Mouse (Mus musculus): ENCODE measurements around the gene BC005537. TPM values are rescaled to one million over a fixed set of nuclear protein-coding genes. Genes with fewer than 3 reads are reported as not detected.
"Not testable (repeated sequence)": the region's sequence is repeated elsewhere in the genome, so short reads cannot be mapped to it uniquely, and the experiment has no call there.

BC005537 gene
- total RNA-seq, 2 experiments from 2014 or later: 42.4 to 91.9 TPM

DNA sequence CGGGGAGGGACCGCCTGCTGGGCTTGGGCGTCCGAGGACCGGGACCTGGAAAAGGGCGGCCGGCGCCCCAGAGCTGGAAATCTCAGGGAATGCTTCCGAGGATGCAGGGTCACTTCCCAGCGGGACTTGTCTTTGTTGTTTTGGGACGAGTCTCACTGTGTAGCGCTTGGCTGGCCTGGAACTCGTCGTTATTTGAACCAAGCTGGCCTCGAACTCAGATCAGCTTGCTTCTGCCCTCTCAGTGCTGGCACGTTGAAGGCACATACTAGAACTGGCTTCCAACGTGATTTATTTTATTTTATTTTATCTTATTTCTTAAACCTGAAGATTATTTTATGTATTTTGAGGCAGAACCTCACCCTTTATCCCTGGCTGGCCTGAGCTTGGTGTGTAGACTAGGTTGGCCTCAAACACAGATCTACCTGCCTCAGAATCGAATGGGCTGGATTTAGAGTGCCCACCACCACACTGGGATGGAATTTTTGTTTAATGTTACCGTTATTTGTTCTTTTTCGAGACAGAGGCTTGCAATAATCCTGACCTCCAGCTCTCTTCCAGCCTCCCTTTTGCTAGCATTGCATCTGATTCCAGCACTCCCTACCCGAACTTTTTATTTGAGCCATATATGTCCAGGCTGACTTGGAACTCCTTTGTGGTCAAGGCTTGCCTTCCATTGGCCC lies 30.8 kb downstream of the BC005537 start:
- no peak for ATAC-seq (replicated peaks; ENCODE audit: low FRiP score, low TSS enrichment, poor library complexity, severe bottlenecking)

DNA sequence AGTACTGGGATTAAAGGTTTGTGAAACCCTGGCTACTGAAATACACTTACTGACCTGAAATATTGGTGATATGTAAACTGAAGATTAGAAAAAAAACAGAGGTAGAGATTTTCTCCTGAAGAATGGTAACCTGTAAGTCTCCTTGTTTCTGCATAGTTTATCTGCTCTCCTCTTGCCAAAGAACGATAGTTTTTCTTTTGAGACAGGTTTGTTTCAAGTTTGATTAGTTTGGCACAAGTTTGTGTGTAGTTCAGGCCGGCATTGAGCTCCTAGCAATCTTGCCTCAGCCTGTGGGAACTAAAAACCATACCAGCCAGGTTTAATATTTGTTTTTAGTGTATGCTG lies 31.3 kb downstream of the BC005537 start:
- ATAC-seq (replicated peaks; ENCODE audit: low FRiP score, low TSS enrichment, poor library complexity, severe bottlenecking): no peak

DNA sequence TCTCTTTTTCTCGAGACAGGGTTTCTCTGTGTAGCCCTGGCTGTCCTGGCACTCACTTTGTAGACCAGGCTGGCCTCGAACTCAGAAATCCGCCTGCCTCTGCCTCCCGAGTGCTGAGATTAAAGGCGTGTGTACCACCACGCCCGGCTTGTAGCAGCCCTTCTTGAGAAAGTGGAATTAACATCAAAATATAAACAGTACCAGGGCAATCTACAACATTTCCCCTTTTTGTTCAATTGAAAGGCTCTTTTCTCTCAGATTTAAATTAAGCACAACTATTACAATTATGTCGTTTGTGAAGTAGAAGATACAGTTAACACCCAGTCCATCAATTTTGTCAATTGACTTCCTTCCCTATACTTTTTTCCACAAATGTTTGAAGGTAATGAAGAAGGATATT lies 36.3 kb downstream of the BC005537 start:
- ATAC-seq (replicated peaks; ENCODE audit: low FRiP score, low TSS enrichment, poor library complexity, severe bottlenecking): not testable (repeated sequence)

- no peak for ATAC-seq (replicated peaks; ENCODE audit: low FRiP score, low TSS enrichment, poor library complexity, severe bottlenecking)
These were observed 38.4 kb downstream of the BC005537 start for GRCm38 (mm10) chr13:24839831-24840230.

GRCm38 (mm10) chr13:24841702-24842101 lies 40.2 kb downstream of the BC005537 start:
- no peak for ATAC-seq (replicated peaks; ENCODE audit: low FRiP score, low TSS enrichment, poor library complexity, severe bottlenecking)

DNA sequence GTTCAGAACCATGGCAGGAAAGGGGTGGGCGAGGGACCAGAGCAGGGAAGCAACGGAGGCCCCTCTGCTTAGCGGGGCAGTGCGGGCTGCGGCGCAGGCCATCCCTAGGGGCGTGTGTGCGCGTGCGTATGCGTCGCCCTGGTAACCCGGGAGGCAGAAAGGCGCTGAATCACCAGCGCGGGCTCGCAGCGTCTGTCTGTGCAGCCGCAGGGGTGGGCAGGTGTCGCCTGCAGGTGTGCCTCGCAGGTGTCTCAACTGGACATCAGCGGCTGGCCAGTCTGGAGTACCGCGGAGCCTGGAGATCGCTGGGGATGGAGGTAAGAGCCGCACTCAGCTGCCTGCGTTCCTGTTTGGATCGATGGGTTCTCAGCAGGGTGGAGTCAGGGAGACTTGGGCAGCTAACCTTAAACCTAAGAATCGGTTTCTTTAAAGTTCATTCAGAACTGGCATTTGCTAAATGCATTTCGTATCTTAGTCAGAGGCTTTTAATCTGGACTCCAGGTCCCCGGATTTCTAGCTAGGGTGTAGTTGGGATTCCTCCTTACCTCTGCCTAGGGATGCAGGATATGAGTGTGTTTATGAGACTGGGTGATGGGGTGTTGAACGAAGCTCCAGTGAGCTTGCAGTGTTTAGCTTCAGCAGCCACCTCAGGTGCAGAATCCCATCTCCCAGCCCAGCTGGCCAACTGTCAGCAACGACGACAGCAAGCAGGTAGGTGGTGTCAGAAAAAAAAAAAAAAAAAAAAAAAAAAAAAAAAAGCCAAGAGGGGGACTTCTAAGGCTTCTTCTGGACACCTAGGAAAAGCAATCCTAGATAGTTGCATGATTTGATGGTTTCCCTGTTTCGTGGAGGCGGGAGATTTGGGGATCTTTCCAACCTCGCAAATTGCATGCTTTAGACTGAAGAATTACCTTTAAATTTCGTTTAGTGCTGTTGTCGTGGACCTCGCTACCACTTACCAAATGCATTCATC lies 43.8 kb downstream of the BC005537 start, which contains the start of gene D130043K22Rik:
Gene D130043K22Rik, plus strand, starts transcription at position 153 of the 973 bp plus-strand sequence.
- peak; percentile 74 for ATAC-seq (replicated peaks; ENCODE audit: low FRiP score, low TSS enrichment, poor library complexity, severe bottlenecking)

DNA sequence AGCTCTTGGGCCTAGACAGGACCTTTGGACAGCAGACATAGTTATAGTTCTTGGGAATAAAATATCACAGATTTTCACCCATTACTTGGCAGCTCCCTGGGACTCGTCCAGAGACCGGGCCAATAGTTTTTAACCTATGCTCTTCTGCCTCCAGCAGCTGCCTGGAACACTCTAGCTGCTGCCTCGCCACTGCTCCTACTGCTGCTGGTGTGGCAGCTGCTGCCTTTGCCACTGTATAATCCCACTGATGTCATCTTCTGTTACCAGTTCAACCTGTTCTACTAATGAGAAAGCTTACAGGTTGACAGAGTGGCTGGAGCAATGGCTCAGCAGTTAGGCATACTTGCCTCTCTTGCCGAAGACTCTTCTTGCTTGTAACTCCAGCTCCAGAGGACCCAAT lies 47.9 kb downstream of the BC005537 start:
- no peak for ATAC-seq (replicated peaks; ENCODE audit: low FRiP score, low TSS enrichment, poor library complexity, severe bottlenecking)

- ATAC-seq (replicated peaks; ENCODE audit: low FRiP score, low TSS enrichment, poor library complexity, severe bottlenecking): no peak
These were observed 50.5 kb downstream of the BC005537 start for GRCm38 (mm10) chr13:24851989-24852388.

DNA sequence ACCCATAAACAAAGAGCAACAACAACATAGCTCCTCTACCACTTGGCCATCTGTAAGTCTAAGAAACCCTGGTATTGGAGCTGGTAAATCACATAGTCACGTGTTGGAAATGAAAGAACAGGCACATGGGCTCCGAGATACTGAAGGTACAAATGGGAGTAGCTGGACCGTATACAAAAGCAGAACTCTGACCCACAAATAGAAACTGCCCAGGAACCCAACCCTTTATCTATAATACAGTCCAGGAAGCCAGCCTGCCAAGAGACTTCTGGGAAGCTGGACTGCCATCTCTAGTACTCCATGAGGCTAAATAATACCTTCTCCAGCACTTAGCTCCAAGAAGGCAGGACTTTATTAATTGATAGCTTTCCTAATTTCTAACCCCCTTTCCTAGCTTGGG lies 51.1 kb downstream of the BC005537 start:
- ATAC-seq (replicated peaks; ENCODE audit: low FRiP score, low TSS enrichment, poor library complexity, severe bottlenecking): no peak

DNA sequence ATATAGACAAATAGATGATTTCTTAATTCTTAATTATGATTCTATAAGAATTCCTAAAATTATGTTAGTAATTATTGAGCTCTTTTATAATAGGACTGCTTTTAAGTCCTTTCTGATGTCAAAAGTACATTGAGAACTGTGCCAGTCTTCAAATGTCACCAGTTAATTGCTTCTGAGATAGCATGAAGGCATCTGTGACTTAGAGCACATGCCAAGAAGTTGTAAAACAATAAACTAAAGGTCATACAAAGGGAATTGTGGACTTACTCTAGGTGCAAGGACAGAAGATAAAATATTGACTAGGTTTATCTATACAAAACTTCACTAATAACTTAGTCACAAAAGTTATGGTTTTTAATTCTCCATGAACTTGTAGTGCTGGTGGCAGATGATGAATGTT lies 57.7 kb downstream of the BC005537 start:
- ATAC-seq (replicated peaks; ENCODE audit: low FRiP score, low TSS enrichment, poor library complexity, severe bottlenecking): no peak

DNA sequence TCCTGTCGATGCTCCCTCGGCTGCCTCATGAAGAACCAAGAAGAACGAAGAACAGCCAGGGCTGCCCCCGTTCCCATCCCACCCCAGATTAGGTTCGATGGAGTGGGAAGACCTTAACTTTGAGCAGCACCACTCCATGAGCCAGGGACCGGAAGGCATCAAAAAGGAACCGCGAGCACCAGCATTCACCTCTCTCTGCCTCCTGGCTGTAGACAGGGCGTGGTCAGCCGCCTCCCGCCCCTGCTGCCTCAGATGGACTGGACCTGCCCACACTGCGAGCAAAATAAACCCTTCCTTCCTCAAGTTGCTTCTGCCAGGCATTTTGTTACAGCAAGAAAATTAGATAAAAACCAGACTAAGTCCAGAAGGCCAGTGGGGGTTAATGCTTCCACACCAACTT lies 59.6 kb downstream of the BC005537 start:
- ATAC-seq (replicated peaks; ENCODE audit: low FRiP score, low TSS enrichment, poor library complexity, severe bottlenecking): no peak

GRCm38 (mm10) chr13:24862021-24862420 lies 60.6 kb downstream of the BC005537 start:
- ATAC-seq (replicated peaks; ENCODE audit: low FRiP score, low TSS enrichment, poor library complexity, severe bottlenecking): no peak

DNA sequence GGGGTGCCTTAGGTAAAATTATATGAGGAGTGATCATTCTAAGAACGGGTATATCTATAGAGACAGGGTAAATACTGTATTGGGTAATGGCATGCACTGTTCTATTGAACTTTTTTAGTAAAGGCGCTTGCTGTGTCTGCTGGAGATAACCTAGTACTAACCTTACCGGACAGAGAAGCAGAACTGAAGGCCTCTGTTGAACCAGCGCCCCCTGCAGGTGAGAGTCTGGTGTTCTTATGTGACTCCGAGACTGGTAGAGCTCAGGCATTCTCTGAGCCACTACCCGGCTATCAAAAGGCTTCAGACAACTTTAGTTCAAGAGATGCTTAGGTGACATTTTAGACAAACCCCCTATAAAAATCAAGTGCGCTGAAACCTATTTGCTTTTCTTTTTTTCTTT lies 61.1 kb downstream of the BC005537 start:
- peak; percentile 78 for ATAC-seq (replicated peaks; ENCODE audit: low FRiP score, low TSS enrichment, poor library complexity, severe bottlenecking)

Other genes with a start within 250 kb of the BC005537 start
- gene Ripor2, start 219.5 kb upstream of the BC005537 start, total RNA-seq (2014; fragmentation: Nextera tagmentation): 34.1 and 50.0 TPM in 2 replicates
- gene Ripor2, start 219.5 kb upstream of the BC005537 start, total RNA-seq (2017): 24.7 and 32.6 TPM in 2 replicates
- gene Armh2, start 60.4 kb upstream of the BC005537 start, total RNA-seq (2014; fragmentation: Nextera tagmentation): not detected in 2 replicates
- gene Armh2, start 60.4 kb upstream of the BC005537 start, total RNA-seq (2017): 2.1 TPM in 1 of 2 replicates, not detected in the other
- 156 and 206 TPM in 2 replicates for gene Gmnn, start 39.7 kb upstream of the BC005537 start, total RNA-seq (2014; fragmentation: Nextera tagmentation)
- 222 and 297 TPM in 2 replicates for gene Gmnn, start 39.7 kb upstream of the BC005537 start, total RNA-seq (2017)
- gene Acot13, start 29.9 kb downstream of the BC005537 start, total RNA-seq (2014; fragmentation: Nextera tagmentation): 39.4 and 69.5 TPM in 2 replicates
- 80.5 and 87.5 TPM in 2 replicates for gene Acot13, start 29.9 kb downstream of the BC005537 start, total RNA-seq (2017)
- 61.6 and 87.7 TPM in 2 replicates for gene Tdp2, start 30.0 kb downstream of the BC005537 start, total RNA-seq (2014; fragmentation: Nextera tagmentation)
- 61.8 and 64.1 TPM in 2 replicates for gene Tdp2, start 30.0 kb downstream of the BC005537 start, total RNA-seq (2017)
- gene D130043K22Rik, start 43.5 kb downstream of the BC005537 start, total RNA-seq (2014; fragmentation: Nextera tagmentation): not detected in 2 replicates
- 0.38 TPM in 1 of 2 replicates, not detected in the other for gene D130043K22Rik, start 43.5 kb downstream of the BC005537 start, total RNA-seq (2017)
- gene Aldh5a1, start 136.0 kb downstream of the BC005537 start, total RNA-seq (2014; fragmentation: Nextera tagmentation): 0.24 TPM in 1 of 2 replicates, not detected in the other
- 0.05 and 0.91 TPM in 2 replicates for gene Aldh5a1, start 136.0 kb downstream of the BC005537 start, total RNA-seq (2017)
- not detected in 2 replicates for gene Gpld1, start 141.5 kb downstream of the BC005537 start, total RNA-seq (2014; fragmentation: Nextera tagmentation)
- gene Gpld1, start 141.5 kb downstream of the BC005537 start, total RNA-seq (2017): 0.56 and 0.72 TPM in 2 replicates
- 27.4 and 36.3 TPM in 2 replicates for gene Mrs2, start 218.7 kb downstream of the BC005537 start, total RNA-seq (2014; fragmentation: Nextera tagmentation)
- 11.4 and 11.9 TPM in 2 replicates for gene Mrs2, start 218.7 kb downstream of the BC005537 start, total RNA-seq (2017)